ENCODE assay signal across 18 mouse cellular contexts in genomic region chr2:36191098-36191941, GRCm38 (mm10). TPM values are rescaled to one million over a fixed set of nuclear protein-coding genes. Genes with fewer than 3 reads are reported as not detected.
DNase-seq lines count a peak whose midpoint lies in the region; ATAC-seq and TF ChIP-seq lines count a peak whose summit lies in the region.
"Had no signal": no experiment of that assay in that cellular context is flagged by ENCODE, and none has a peak within 500 bp of the region (broad histone marks: within the 10 kb centered on the region; RNA-seq: fewer than 3 reads in every experiment).

No protein-coding gene starts in this region.

- H3K27me3 ChIP-seq in hindbrain, embryonic 15.5 days, result no peaks in the 10 kb centered on the region
- no peaks in the 10 kb centered on the region for H3K27me3 ChIP-seq in hindbrain, embryonic 11.5 days (ENCODE audit: control insufficient read depth, insufficient read depth, low read length)
- no peaks in the 10 kb centered on the region for H3K27me3 ChIP-seq in liver, embryonic 14.5 days (ENCODE audit: control insufficient read depth, insufficient read depth, low read length)
- no peaks in the 10 kb centered on the region for H3K27me3 ChIP-seq in liver, postnatal 0 days (ENCODE audit: insufficient read depth, low read length)
- H3K27me3 ChIP-seq in neural tube, embryonic 11.5 days (ENCODE audit: control insufficient read depth, insufficient read depth, low read length), result no peaks in the 10 kb centered on the region; the same call in 1 of the 2 replicates
- H3K27me3 ChIP-seq: heart, embryonic 15.5 days; liver, embryonic 15.5 days had no signal

- H3K4me1 ChIP-seq in hindbrain, embryonic 15.5 days (replicated peaks), result peaks cover 4% of the 10 kb centered on the region; the same call in 1 of the 2 replicates
- no peaks in the 10 kb centered on the region for H3K4me1 ChIP-seq in hindbrain, embryonic 11.5 days (replicated peaks; ENCODE audit: control insufficient read depth, insufficient read depth, low read length)
- peaks cover 4 to 6% of the 10 kb centered on the region in 2 experiments for H3K4me1 ChIP-seq in liver, embryonic 14.5 days (replicated peaks; ENCODE audit: control insufficient read depth in 2 of 2, insufficient read depth in 2 of 2, low read length in 1 of 2)
- no peaks in the 10 kb centered on the region; the same call in 1 of the 2 replicates for H3K4me1 ChIP-seq in liver, postnatal 0 days (ENCODE audit: insufficient read depth)
- H3K4me1 ChIP-seq in neural tube, embryonic 11.5 days (ENCODE audit: control insufficient read depth, insufficient read depth, low read length), result no peaks in the 10 kb centered on the region

- no peak for DNase-seq in hindbrain, embryonic 11.5 days (ENCODE audit: low spot score)
- no peak for DNase-seq in liver, embryonic 14.5 days (ENCODE audit: low read depth in 3 of 3, low spot score in 3 of 3)
- no peak for DNase-seq in liver, postnatal 0 days
- DNase-seq in neural tube, embryonic 11.5 days (ENCODE audit: low spot score), result no peak
- no peak for DNase-seq in neural tube, embryonic 10.5 days (ENCODE audit: extremely low spot score, low spot score)
- no peak for DNase-seq in adrenal gland, postnatal 4 days (ENCODE audit: low spot score in 2 of 2)
- no peak for DNase-seq in layer of hippocampus, adult 11-12 months (ENCODE audit: low spot score)
- DNase-seq: cerebellum, postnatal 10 days; gastrocnemius, postnatal 14 days; heart, adult 2 months; kidney, adult 18-20 months; spleen, adult 18-20 months; thymus, postnatal 4 days had no signal

- TF ChIP-seq EP300 in liver, embryonic 14.5 days (IDR thresholded peaks at IDR 0.05; ENCODE audit: low read depth), result no peak
- TF ChIP-seq EP300 in liver, postnatal 0 days (IDR thresholded peaks at IDR 0.05; ENCODE audit: low read depth), result no peak

- ATAC-seq in hindbrain, embryonic 15.5 days (ENCODE audit: low FRiP score, low read depth), result peak; percentile 47; the same call in 1 of the 2 replicates
- no peak for ATAC-seq in hindbrain, embryonic 11.5 days (ENCODE audit: low FRiP score)
- 0 out of 2 replicates have a peak, but pooled peaks have one; percentile 5 for ATAC-seq in liver, embryonic 14.5 days (ENCODE audit: insufficient read depth)
- ATAC-seq in liver, postnatal 0 days, result no peak
- 0 out of 2 replicates have a peak, but pooled peaks have one; percentile 23 for ATAC-seq in neural tube, embryonic 11.5 days (ENCODE audit: insufficient read depth, low FRiP score, low TSS enrichment)

- TF ChIP-seq CTCF in liver, embryonic 14.5 days (IDR thresholded peaks at IDR 0.05; ENCODE audit: low read depth), result no peak
- no peak for TF ChIP-seq CTCF in liver, postnatal 0 days (IDR thresholded peaks at IDR 0.05; ENCODE audit: low read depth)

- H3K27ac ChIP-seq in hindbrain, embryonic 15.5 days (replicated peaks), result no peak overlapping the region
- H3K27ac ChIP-seq in hindbrain, embryonic 11.5 days (ENCODE audit: low read depth, low read length), result no peak overlapping the region
- H3K27ac ChIP-seq in liver, embryonic 14.5 days, result no peak overlapping the region
- no peak overlapping the region for H3K27ac ChIP-seq in liver, postnatal 0 days (ENCODE audit: low read depth)
- H3K27ac ChIP-seq in neural tube, embryonic 11.5 days (ENCODE audit: low read depth, low read length), result 0 out of 2 replicates have a peak overlapping the region, but pooled peaks have one; percentile 14
- H3K27ac ChIP-seq: heart, adult 2 months; heart, embryonic 15.5 days; liver, embryonic 15.5 days had no signal

- H3K4me3 ChIP-seq in hindbrain, embryonic 15.5 days, result no peak overlapping the region
- no peak overlapping the region for H3K4me3 ChIP-seq in hindbrain, embryonic 11.5 days (ENCODE audit: low read depth, low read length)
- H3K4me3 ChIP-seq in liver, embryonic 14.5 days (ENCODE audit: insufficient read depth in 1 of 2, low read depth in 2 of 2, low read length in 2 of 2), result no peak overlapping the region
- no peak overlapping the region for H3K4me3 ChIP-seq in liver, postnatal 0 days (ENCODE audit: low read depth, low read length)
- H3K4me3 ChIP-seq in neural tube, embryonic 11.5 days (ENCODE audit: low read depth, low read length), result no peak overlapping the region
- H3K4me3 ChIP-seq: heart, adult 2 months; heart, embryonic 15.5 days; liver, embryonic 15.5 days; myocyte had no signal

- H3K36me3 ChIP-seq in hindbrain, embryonic 15.5 days, result no peaks in the 10 kb centered on the region
- no peaks in the 10 kb centered on the region for H3K36me3 ChIP-seq in hindbrain, embryonic 11.5 days (ENCODE audit: control insufficient read depth, insufficient read depth, low read length)
- H3K36me3 ChIP-seq in liver, embryonic 14.5 days (replicated peaks; ENCODE audit: control insufficient read depth, insufficient read depth, low read depth), result no peaks in the 10 kb centered on the region
- H3K36me3 ChIP-seq in liver, postnatal 0 days (replicated peaks; ENCODE audit: insufficient read depth, low read length), result no peaks in the 10 kb centered on the region
- no peaks in the 10 kb centered on the region for H3K36me3 ChIP-seq in neural tube, embryonic 11.5 days (ENCODE audit: control insufficient read depth, insufficient read depth, low read length)
- H3K36me3 ChIP-seq: heart, embryonic 15.5 days had no signal

- H3K9me3 ChIP-seq in hindbrain, embryonic 15.5 days, result no peaks in the 10 kb centered on the region
- H3K9me3 ChIP-seq in hindbrain, embryonic 11.5 days (ENCODE audit: control insufficient read depth, low read length), result no peaks in the 10 kb centered on the region
- no peaks in the 10 kb centered on the region for H3K9me3 ChIP-seq in liver, embryonic 14.5 days (ENCODE audit: control insufficient read depth, low read length)
- no peaks in the 10 kb centered on the region for H3K9me3 ChIP-seq in liver, postnatal 0 days (ENCODE audit: low read length)
- H3K9me3 ChIP-seq in neural tube, embryonic 11.5 days (ENCODE audit: control insufficient read depth, low read length), result no peaks in the 10 kb centered on the region
- H3K9me3 ChIP-seq: heart, embryonic 15.5 days; liver, embryonic 15.5 days had no signal

- H3K9ac ChIP-seq in hindbrain, embryonic 15.5 days, result no peak overlapping the region
- no peak overlapping the region for H3K9ac ChIP-seq in hindbrain, embryonic 11.5 days (ENCODE audit: low read depth, low read length)
- H3K9ac ChIP-seq in liver, embryonic 14.5 days (replicated peaks), result no peak overlapping the region
- H3K9ac ChIP-seq in liver, postnatal 0 days (replicated peaks), result no peak overlapping the region
- H3K9ac ChIP-seq in neural tube, embryonic 11.5 days (ENCODE audit: low read length), result no peak overlapping the region
- H3K9ac ChIP-seq: heart, embryonic 15.5 days; liver, embryonic 15.5 days had no signal

- 47% methylated on average over 12 of the region's 12 CpGs for WGBS in hindbrain, embryonic 15.5 days
- 60% methylated on average over 12 of the region's 12 CpGs for WGBS in hindbrain, embryonic 11.5 days
- WGBS in liver, embryonic 14.5 days (ENCODE audit: insufficient replicate concordance), result 73% methylated on average over 12 of the region's 12 CpGs
- WGBS in liver, postnatal 0 days (ENCODE audit: insufficient replicate concordance), result 71% methylated on average over 12 of the region's 12 CpGs
- 49% methylated on average over 12 of the region's 12 CpGs for WGBS in neural tube, embryonic 11.5 days

- H3K4me2 ChIP-seq in hindbrain, embryonic 15.5 days, result no peak overlapping the region
- no peak overlapping the region for H3K4me2 ChIP-seq in hindbrain, embryonic 11.5 days (replicated peaks; ENCODE audit: low read depth, low read length)
- no peak overlapping the region for H3K4me2 ChIP-seq in liver, embryonic 14.5 days (ENCODE audit: low read depth)
- no peak overlapping the region for H3K4me2 ChIP-seq in liver, postnatal 0 days (ENCODE audit: low read depth, low read length)
- H3K4me2 ChIP-seq in neural tube, embryonic 11.5 days (ENCODE audit: low read depth), result no peak overlapping the region
- H3K4me2 ChIP-seq: heart, embryonic 15.5 days; liver, embryonic 15.5 days; midbrain, embryonic 11.5 days had no signal

RNA-seq across cellular contexts. Expression of gene Ptgs1, which starts 38.9 kb away (rescaled TPM):
- 5.0 and 6.3 TPM in 2 replicates for polyA plus RNA-seq in hindbrain, embryonic 15.5 days (2015; fragmentation: Nextera tagmentation; extraction: Ambion mirVana)
- 4.2 and 5.6 TPM in 2 replicates for polyA plus RNA-seq in hindbrain, embryonic 11.5 days (2014; fragmentation: Nextera tagmentation; extraction: Ambion mirVana)
- 8.6 and 9.9 TPM in 2 replicates for polyA plus RNA-seq in liver, embryonic 14.5 days (2012; rRNA removed)
- polyA plus RNA-seq in liver, embryonic 14.5 days (2014; fragmentation: Nextera tagmentation; extraction: Ambion mirVana), result 15.8 and 16.4 TPM in 2 replicates
- 24.7 and 25.3 TPM in 2 replicates for polyA plus RNA-seq in liver, postnatal 0 days (2015; fragmentation: Nextera tagmentation; extraction: Ambion mirVana)
- 3.9 and 4.5 TPM in 2 replicates for polyA plus RNA-seq in neural tube, embryonic 11.5 days (2014; fragmentation: Nextera tagmentation; extraction: Ambion mirVana)
- total RNA-seq in adrenal gland, postnatal 4 days (2021), result 10 to 100 TPM; 20.4 to 21.4 TPM

RNA-seq across cellular contexts. Expression of gene Rbm18, which starts 54.7 kb away (rescaled TPM):
- 114 and 117 TPM in 2 replicates for polyA plus RNA-seq in hindbrain, embryonic 15.5 days (2015; fragmentation: Nextera tagmentation; extraction: Ambion mirVana)
- polyA plus RNA-seq in hindbrain, embryonic 11.5 days (2014; fragmentation: Nextera tagmentation; extraction: Ambion mirVana), result 121 and 131 TPM in 2 replicates
- 7.8 and 10.2 TPM in 2 replicates for polyA plus RNA-seq in liver, embryonic 14.5 days (2012; rRNA removed)
- 20.6 and 22.8 TPM in 2 replicates for polyA plus RNA-seq in liver, embryonic 14.5 days (2014; fragmentation: Nextera tagmentation; extraction: Ambion mirVana)
- 13.8 and 14.9 TPM in 2 replicates for polyA plus RNA-seq in liver, postnatal 0 days (2015; fragmentation: Nextera tagmentation; extraction: Ambion mirVana)
- 120 and 122 TPM in 2 replicates for polyA plus RNA-seq in neural tube, embryonic 11.5 days (2014; fragmentation: Nextera tagmentation; extraction: Ambion mirVana)
- total RNA-seq in adrenal gland, postnatal 4 days (2021), result 10 to 100 TPM; 36.9 to 37.8 TPM

RNA-seq across cellular contexts. Expression of gene Mrrf, which starts 55.1 kb away (rescaled TPM):
- polyA plus RNA-seq in hindbrain, embryonic 15.5 days (2015; fragmentation: Nextera tagmentation; extraction: Ambion mirVana), result 21.2 and 23.1 TPM in 2 replicates
- polyA plus RNA-seq in hindbrain, embryonic 11.5 days (2014; fragmentation: Nextera tagmentation; extraction: Ambion mirVana), result 29.7 and 35.9 TPM in 2 replicates
- 5.3 and 9.1 TPM in 2 replicates for polyA plus RNA-seq in liver, embryonic 14.5 days (2012; rRNA removed)
- 17.8 and 25.8 TPM in 2 replicates for polyA plus RNA-seq in liver, embryonic 14.5 days (2014; fragmentation: Nextera tagmentation; extraction: Ambion mirVana)
- polyA plus RNA-seq in liver, postnatal 0 days (2015; fragmentation: Nextera tagmentation; extraction: Ambion mirVana), result 11.1 and 14.6 TPM in 2 replicates
- 31.3 and 32.1 TPM in 2 replicates for polyA plus RNA-seq in neural tube, embryonic 11.5 days (2014; fragmentation: Nextera tagmentation; extraction: Ambion mirVana)
- total RNA-seq in adrenal gland, postnatal 4 days (2021), result 10 to 100 TPM; 21.1 to 25.3 TPM

Comparison
In these comparisons a context has a peak if more than half of its experiments do, and no peak if none do; other contexts are left out.
1. ATAC-seq: peak in hindbrain, embryonic 15.5 days (single experiment), liver, embryonic 14.5 days (single experiment) and neural tube, embryonic 11.5 days (single experiment); none in hindbrain, embryonic 11.5 days (single experiment) and liver, postnatal 0 days (single experiment).